Mouse (Mus musculus) ovary, postnatal 36 days (tissue): Measurements from ENCODE around the gene Actrt2.

Source experiments
- DNase-seq: peaks from one replicate; pipeline ENCODE4 v3.0.0; 2022; ENCODE audit warnings: low spot score, mixed read lengths

Actrt2 gene

DNA sequence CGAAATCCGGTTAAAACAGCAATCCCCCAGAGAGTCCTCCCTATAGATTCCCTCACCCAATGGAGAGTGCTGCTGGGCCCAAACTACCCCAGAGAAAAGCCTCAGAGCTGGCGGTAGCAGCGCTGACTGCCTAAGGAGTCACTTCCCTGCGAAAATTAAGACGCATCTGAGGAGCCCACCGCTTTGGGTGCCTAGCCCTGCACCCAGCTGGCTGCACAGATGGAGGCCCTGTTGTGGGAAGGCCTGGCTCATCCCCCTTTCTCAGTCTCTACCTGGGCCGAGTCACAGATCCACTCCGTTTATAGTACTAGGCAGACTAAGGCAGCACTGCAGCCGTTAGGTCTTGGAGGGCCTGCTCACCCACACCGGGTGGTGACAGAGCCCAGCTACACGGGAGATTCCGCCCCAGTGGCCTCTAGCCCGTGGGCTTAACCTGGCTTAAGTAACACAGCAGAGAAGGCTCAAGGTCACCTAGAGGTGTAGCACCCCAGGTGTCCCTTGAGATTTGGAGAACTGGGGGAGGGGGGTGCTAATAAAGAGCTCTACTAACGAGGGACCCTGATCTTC is 29.3 kb downstream of the Actrt2 start:
- no peak for DNase-seq

DNA sequence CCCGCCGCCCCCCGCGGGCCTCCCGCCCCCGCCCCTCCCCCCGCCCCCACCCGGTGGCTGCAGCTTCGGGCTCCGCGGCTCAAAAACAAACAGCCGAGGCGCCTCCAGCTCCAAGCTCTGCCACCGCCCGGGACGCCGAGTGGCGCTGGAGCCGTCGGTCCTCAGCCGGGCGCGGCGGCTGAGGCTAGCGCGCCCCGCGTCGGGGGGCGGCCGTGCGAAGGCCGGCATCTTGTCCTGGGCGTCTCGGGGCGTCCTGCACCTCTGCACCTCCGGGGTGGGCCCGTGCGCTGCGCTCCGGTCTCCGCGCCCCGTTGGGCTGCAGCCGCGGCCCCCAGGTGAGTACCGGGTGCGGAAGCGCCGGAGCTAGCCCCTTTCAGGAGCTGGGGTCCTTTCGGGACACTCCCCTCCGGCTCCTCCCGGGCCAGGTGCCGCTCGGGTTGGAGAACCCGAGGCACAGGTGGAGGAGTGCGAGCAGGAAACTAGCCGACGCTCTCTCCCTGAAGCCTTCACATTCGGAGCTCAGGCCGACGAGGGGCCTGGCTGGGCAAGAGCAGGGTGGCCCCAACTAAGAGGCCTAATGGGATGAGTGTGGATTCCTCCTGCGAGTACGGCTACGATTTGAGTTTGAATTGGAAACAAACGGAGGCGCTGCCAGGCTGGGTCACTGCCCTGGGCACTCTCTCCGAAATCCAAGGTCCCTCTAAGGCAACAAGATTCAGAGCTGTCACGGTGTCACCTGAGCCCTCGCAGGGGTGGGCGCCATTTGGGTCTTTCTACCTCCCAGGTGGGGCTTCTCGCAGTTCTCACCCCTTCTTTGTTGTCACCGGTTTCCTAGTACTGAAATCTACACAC is 30.0 kb downstream of the Actrt2 start:
- peak; percentile 10 for DNase-seq

DNA sequence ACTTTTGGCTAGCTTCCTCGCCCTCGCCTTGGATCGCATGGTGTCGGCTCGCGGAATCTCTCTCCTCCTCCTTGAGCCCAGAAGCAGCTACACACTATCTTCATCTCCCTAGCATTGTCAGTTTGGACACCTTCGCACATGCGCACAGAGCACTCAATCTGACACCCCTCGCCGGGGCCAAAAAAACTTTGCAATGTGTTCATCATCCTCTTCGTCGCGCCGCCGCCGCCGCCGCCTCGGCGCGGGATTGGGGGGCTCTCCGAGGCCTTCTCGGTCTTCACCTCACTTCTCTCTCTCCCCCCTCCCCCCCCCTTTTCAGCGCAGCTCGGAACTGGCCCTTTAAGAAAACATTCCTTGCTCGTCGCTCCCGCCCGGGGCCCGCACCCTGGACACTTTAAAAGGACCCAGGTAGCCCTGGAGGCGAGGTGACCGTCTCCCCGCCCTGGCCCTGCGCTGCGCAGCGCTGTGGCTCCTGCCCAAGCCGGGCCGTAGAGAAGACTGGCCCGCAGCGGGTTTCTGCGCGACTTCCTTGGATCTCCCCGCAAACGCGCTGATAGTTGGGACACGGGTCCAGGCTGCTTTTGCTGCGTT is 30.9 kb downstream of the Actrt2 start, which contains the start of gene Prdm16:
TSS of gene Prdm16 (minus strand) at position 153 of the 591 bp plus-strand sequence.
- DNase-seq = peak; percentile 25

DNA sequence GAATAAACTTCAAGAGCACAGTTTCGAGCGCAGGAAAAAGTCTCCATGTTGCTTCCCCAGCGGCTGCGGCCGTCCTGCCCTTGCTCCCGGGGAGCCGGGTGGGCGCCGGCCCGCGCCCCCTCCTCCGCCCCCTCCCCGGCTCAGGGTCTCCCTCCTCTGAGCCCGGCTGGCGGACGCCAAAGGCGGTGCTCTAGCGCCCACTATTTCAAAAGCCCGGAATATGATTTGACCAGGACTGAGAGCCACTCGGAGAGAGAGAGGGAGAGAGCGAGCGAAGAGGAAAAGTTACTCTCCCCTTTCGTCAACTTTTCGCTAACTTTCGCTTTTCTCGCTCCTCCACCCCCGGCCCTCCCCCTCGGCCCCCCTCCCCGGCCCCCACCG is 31.6 kb downstream of the Actrt2 start:
- DNase-seq = peak; percentile 39

DNA sequence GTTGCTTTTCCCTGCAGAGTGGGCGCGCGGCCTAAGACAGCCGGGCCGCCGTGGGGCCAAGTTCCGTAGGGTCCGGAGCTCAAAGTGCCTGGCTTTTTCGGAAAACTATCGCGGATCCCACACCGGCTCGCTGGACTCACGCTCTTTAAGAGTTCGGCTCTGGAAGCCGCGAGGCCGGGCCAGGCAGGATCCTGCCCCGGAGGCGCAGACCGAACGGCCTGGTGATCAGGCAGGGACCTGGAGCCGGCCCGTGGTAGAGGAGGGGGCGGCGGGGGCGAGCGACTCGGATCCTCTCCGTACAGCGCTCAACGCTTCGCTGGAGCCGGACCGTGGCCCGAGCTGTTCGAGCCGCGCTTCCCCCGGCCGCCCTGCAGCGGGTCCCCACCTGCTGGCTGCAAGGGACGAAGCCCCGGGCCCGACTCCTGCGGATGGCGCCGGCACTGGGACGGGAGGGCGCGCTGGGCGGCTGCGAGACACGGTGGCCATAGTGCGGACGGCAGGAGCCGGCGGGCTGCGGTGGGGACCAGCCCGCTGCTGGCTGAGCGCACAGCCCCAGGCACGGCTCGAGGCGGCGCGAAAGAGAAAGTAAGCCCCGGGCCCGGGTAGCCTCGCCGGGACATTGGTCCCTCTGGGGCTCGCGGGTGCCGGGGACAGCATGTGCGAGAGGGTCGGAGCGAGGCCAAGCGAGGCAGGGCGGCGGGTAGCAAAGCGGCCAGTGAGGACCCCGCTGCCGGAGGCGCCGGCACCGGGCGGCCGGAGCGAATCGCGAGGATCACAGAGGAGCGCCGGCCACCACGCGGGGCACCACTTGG is 32.2 kb downstream of the Actrt2 start:
- DNase-seq = peak; percentile 55

DNA sequence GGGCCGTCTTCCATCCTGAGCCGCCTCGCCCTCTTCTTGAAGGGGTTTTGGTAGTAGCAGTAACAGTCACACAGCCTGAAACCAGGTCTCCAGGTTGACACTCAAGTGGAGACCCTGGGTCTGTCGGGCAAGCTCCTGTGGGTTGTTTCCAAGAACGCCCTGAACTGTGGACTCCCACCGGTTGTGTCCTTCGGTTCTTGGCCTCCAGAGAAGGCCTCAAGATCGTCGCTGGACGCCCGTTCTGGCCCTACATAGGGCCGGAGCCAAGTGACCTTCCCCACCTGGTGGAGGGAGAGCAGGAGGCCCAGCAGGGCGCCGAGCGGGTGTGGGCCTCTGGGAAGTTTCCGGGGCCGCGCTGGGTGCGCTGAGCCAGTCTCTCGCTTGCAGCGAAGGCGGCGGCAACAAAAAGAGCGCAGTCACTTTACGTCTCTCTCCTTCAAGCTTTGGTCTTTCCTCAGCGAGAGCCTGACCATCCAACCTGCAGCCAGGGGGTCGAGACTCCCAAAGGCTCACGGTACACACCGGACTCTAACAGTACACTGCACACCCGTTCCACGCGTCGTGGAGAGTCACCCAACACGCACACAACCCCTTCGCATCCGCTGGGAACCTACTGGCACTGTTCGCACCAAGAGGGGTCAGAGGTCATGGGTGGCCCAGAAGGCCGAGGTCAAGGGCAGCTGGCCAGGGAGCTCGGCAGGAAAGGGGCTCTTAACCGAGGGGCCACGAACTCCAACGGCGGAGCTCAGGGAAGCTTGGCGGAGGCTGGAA is 33.0 kb downstream of the Actrt2 start:
- peak; percentile 14 for DNase-seq

DNA sequence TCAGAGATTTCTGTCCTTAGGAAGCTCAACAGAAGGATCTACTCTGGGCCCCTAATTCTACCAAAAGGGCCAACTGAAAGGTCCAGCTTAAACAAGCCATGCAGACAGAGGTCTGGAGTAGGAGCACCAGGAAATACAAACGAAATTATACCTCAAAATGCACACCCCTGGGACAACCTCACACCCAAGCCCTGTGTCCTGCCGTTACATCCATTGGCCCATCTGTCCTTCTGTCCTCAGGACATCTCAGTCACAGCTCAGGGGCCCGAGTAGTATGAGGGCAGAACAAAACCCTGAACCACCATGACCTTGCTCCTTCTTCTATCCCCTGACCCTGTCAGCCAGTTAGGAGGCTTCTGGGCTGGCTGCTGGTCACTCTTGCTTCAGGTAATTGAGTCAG is 33.7 kb downstream of the Actrt2 start:
- no peak for DNase-seq

DNA sequence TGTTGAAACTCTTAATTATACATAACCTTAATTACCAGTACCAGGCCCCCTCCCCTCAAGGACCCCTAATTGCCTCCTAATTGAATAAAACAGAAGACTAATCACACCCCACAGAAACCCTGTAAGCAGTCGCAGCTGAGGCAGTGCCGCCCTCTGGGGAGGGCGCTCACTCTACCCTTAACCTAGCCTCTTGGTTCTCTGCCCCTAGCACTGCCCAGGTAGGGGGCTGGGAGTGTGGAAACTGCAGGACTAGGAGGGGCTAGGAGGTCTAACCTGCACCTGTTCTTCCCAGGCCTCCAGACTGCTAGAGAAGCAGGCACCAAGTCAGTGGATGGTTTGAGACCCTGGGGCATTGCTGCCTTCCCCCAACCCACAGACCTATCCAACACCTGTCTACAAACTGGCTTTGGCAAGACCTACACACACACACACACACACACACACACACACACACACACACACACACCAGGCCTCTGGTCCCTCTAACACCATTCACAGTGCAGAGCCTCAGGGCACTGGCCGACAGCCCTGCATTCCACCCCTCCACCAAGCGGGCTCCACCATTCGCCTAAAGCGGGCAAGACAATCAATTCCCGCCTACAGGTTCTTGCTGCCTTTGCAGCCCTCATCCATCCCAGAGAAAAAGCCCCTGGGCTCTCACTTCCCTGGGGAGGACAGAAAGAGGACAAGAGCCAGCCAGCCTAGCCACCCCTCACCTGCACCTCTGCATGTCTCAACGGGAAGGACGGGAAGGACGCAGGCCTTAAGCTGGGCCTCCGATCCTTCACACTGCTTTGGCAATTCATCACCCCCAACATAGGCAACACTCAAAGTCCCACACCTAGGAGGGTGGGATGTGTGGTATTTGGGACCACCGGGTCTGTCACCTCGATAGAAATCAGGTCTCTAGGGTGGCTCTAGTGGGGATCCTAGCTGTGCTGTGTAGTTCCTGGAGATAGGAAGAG is 34.6 kb downstream of the Actrt2 start:
- no peak for DNase-seq

DNA sequence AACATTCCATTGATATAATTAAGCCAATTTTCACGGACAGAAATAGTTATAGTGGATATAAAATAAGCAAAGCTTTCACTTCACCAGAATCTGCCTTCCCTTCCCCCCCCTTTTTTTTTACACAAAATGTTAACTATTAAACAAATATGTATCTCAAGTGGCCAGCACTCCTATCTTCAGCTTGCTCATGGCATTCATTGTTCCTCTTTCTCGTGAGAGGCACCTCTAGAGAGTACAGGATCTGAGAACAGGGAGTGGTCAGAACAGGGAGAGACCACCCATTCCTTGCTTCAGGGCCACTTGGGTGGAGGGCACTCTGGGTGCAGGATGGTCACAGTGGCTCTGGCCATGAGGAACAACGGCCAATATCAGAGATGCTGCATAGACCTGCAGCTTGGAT is 36.9 kb downstream of the Actrt2 start:
- no peak for DNase-seq

DNA sequence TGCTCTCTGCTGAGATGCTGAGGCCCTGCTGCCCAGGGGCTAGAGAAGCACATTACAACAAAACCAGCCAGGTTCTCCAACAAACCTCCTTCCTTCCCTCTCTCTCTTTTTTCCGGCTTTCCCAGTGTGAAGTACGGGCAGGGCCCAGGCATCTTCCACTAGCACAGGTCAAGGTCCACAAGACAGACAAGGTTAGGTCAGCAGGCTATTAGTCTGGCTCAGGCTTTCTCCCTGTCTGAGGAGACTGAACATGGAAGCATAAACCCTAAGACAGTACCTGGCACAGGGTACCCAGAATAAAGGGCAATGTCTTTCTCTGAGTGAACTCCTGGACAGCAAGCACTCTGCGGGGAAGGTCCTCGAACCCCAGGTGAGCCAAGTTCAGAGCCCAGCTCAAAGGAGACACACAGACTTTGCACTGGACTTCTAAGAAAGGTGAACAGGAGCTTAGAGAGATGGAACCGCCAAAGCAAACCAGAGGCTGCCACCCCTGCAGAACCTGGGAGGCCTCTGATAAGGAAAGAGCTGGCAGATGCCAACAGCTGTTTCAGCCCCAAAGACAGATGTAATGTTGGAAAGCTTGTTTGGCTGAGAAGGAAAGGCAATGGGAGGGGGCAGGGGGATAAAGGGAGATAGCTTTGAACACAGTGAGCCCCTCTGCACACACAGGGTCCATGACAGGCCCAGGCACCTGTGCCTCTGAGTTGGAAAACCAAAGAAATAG is 40.1 kb downstream of the Actrt2 start:
- no peak for DNase-seq

DNA sequence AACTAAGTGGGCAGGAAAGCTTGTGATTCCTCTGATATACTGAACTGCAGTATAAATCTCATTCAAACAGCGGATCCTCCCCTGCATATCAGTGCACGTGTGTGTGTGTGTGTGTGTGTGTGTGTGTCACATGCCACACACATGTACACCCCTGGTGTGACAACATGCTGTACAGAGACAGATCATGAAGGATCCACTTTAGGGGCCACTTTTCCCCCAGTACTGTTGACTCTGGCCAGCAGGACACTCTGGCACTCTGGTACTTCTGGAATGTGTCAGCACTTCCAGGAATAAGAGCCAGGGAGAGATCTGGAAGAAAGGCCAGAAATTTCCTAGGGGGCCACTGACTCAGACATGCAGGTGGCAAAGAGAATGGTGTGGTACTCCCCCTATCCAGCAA is 41.4 kb downstream of the Actrt2 start:
- no peak for DNase-seq

DNA sequence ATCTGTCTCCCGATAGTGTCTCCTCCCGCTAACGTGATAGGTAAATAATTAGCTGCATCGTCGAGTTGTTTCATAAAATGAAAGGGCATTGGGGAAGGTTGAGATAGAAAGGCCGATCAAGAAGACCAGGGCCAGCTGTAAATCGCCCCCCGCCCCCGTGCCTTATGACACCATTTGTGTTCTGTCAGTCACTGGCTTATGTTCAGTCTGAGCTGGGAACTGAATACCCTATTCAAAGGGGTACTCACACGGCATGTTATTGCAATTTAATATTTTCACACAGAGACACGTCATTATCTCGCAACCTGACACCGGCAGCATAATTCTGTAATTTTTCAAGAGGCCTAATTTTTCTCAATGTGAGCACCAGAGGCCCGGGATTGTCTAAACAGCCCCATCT is 42.0 kb downstream of the Actrt2 start:
- no peak for DNase-seq

DNA sequence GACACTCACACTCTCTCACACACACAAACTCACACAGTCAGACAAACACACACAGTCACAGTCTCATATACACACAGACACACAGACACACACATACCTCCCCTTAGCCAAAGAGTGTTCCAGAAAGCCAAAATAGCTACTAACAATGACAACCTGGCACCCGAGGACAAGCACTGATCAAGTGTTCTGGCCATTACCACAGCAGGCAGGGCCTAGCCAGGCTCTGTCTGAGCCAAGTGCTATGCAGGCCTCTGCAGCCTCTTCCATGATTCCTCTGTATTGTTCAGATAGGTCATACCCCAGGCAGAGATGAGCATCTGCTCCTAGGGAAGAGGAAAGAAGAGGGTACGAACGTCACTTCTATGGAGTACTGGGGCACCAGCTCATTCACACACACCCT is 44.4 kb downstream of the Actrt2 start:
- no peak for DNase-seq

DNA sequence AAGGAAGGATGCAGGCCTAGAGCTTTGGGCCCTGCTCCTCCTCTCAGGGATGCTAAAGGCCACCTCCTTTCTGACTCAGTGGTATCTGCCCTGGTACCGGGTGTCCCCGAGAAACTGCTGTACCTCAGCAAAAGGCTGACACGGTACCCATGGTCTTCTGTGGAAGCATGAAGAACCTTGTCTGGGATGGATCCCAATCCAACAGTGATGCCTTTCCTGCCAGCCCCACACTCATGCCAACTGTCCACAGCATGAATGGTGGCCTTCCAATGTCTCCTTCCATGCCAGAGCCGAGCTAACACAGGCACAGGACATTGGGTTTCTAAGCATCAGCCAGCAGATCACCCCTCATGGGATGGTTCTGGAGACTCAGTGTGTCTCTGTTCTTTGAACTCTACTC is 45.1 kb downstream of the Actrt2 start:
- no peak for DNase-seq
